Mouse (Mus musculus): ENCODE data around the gene Grip1.

DNA sequence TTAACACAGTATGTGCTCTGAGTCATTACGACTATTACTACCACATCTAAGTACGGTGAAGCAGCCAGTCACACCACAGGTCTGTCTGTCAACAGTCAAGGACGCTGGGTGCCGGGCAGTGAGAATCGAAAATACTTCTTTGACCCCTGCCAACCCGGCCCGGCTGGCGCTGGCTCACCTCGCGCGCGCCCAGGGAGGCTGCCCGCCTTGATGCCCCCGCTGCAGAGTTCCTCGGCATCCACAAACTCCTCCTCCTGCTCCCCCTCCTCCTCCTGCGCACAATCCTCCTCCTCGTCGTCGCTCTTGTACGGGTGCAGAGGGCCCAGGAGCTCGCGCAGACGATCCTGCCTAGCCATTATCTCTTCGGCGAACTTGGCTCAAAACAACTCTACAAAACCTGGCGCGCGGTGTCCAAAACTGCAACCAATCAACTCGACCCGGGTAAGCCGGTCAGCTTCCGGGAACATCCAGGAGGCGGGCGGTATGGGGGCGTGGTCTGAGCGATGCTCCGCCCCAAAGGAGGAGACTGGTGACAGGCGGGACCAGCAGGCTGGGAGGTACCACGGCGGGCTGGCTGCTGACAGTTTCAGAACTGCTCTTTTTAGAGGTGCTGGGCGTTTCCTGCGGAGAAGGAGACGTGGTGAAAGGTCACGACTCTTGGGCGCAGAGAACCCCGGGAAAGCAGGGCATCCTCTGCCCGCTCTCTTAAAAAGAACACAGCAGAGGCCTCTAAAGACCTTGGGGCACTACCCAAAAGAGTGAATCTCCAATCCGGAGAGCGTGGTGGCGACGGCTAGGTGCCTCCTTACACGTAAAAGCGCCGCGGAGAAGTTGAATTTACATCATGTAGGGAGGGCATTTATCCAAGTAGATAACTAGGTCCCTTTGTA is 659.1 kb downstream of the Grip1 start, which contains the start of gene Helb:
- TF ChIP-seq POLR2A (IDR thresholded peaks at IDR 0.05; ENCODE audit: extremely low read depth, insufficient read depth, low read length) (peak; percentile 61; the same call in 1 of the 2 replicates), CTCF (IDR thresholded peaks at IDR 0.05; ENCODE audit: low read depth, low read length) (no peak)

All from liver, adult 2 months (tissue).